Mouse (Mus musculus): ENCODE measurements around the gene Arhgef10l. TPM values are rescaled to one million over a fixed set of nuclear protein-coding genes. Genes with fewer than 3 reads are reported as not detected.

Gene Arhgef10l
- total and polyA plus RNA-seq, 3 experiments = 10.2 to 26.0 TPM; not detected in 1

- no peaks in the 10 kb centered on the region for H3K27me3 ChIP-seq (ENCODE audit: control insufficient read depth in 1 of 2, insufficient read depth in 2 of 2, low read length in 2 of 2)
- no peak overlapping the region for H3K27ac ChIP-seq (ENCODE audit: control insufficient read depth, low read depth, low read length)
- no peak overlapping the region for H3K4me3 ChIP-seq (ENCODE audit: control insufficient read depth in 1 of 2, insufficient read depth in 1 of 2, low read depth in 2 of 2, low read length in 2 of 2)
- no peak overlapping the region for H3K9ac ChIP-seq (ENCODE audit: control insufficient read depth, low read depth, low read length, poor library complexity, severe bottlenecking)
- no peak for DNase-seq (ENCODE audit: low read depth, low spot score)
- no peaks in the 10 kb centered on the region for H3K9me3 ChIP-seq (replicated peaks; ENCODE audit: insufficient read depth, low read length)
- no peaks in the 10 kb centered on the region for H3K79me2 ChIP-seq (ENCODE audit: control insufficient read depth, insufficient read depth, low read length, poor library complexity)
- TF ChIP-seq USF2 (IDR thresholded peaks at IDR 0.05; ENCODE audit: borderline replicate concordance in 1 of 2, insufficient read depth in 1 of 2, low read depth in 1 of 2, low read length in 2 of 2) = no peak
- TF ChIP-seq GATA1 (IDR thresholded peaks at IDR 0.05; ENCODE audit: low read depth, low read length) = no peak
- no peak for TF ChIP-seq NELFE (IDR thresholded peaks at IDR 0.05; ENCODE audit: low read depth, low read length)
- TF ChIP-seq MEF2A (IDR thresholded peaks at IDR 0.05; ENCODE audit: extremely low read depth, insufficient replicate concordance, low read depth, low read length, poor library complexity, severe bottlenecking) = no peak
- no peak for TF ChIP-seq USF1 (IDR thresholded peaks at IDR 0.05; ENCODE audit: low read depth, low read length)
- TF ChIP-seq CHD1 (IDR thresholded peaks at IDR 0.05; ENCODE audit: low read depth, low read length) = no peak
- TF ChIP-seq MAZ (IDR thresholded peaks at IDR 0.05; ENCODE audit: low read depth, low read length) = no peak
- TF ChIP-seq TAL1 (IDR thresholded peaks at IDR 0.05; ENCODE audit: low read length) = no peak
- TF ChIP-seq ETS1 (IDR thresholded peaks at IDR 0.05; ENCODE audit: low read depth, low read length) = no peak
- no peak for TF ChIP-seq EP300 (IDR thresholded peaks at IDR 0.05; ENCODE audit: low read depth in 1 of 2, low read length in 2 of 2)
- TF ChIP-seq NRF1 (IDR thresholded peaks at IDR 0.05; ENCODE audit: insufficient read depth, low read depth, low read length, poor library complexity, severe bottlenecking) = no peak
- no peak for TF ChIP-seq ELF1 (IDR thresholded peaks at IDR 0.05; ENCODE audit: low read depth, low read length)
- no peak for TF ChIP-seq POLR2A (IDR thresholded peaks at IDR 0.05; ENCODE audit: control insufficient read depth in 1 of 2, insufficient read depth in 1 of 2, low read depth in 1 of 2, low read length in 2 of 2, poor library complexity in 1 of 2)
- no peak for TF ChIP-seq MAX (IDR thresholded peaks at IDR 0.05; ENCODE audit: low read length)
- no peak for TF ChIP-seq KAT2A (conservative IDR thresholded peaks at IDR 0.05; ENCODE audit: low read depth, low read length)
- TF ChIP-seq MAFK (IDR thresholded peaks at IDR 0.05; ENCODE audit: borderline replicate concordance, low read depth, low read length) = no peak
- H3K4me1 ChIP-seq (ENCODE audit: control insufficient read depth in 1 of 2, insufficient read depth in 2 of 2, low read length in 2 of 2) = no peaks in the 10 kb centered on the region
- H3K36me3 ChIP-seq (ENCODE audit: control insufficient read depth in 1 of 2, insufficient read depth in 2 of 2, low read length in 2 of 2) = no peaks in the 10 kb centered on the region
These were observed 64.7 kb downstream of the Arhgef10l start for GRCm38 (mm10) chr4:140601153-140601552.

GRCm38 (mm10) chr4:140598846-140599245 is 67.0 kb downstream of the Arhgef10l start:
- no peaks in the 10 kb centered on the region for H3K27me3 ChIP-seq (ENCODE audit: control insufficient read depth in 1 of 2, insufficient read depth in 2 of 2, low read length in 2 of 2)
- DNase-seq (ENCODE audit: low read depth, low spot score) = peak; percentile 23
- TF ChIP-seq UBTF (IDR thresholded peaks at IDR 0.05; ENCODE audit: borderline replicate concordance, insufficient read depth, low read depth, low read length) (no peak), ZC3H11A (IDR thresholded peaks at IDR 0.05; ENCODE audit: low read depth, low read length) (no peak), POLR2AphosphoS5 (IDR thresholded peaks at IDR 0.05; ENCODE audit: borderline replicate concordance, low read depth, low read length) (no peak), MAX (IDR thresholded peaks at IDR 0.05; ENCODE audit: low read length) (no peak), ZNF384 (IDR thresholded peaks at IDR 0.05; ENCODE audit: low read depth, low read length) (no peak), E2F4 (IDR thresholded peaks at IDR 0.05; ENCODE audit: borderline replicate concordance, low read depth, low read length) (no peak), CHD2 (IDR thresholded peaks at IDR 0.05; ENCODE audit: low read length) (no peak), GABPA (IDR thresholded peaks at IDR 0.05; ENCODE audit: low read depth, low read length) (no peak), POLR2AphosphoS2 (IDR thresholded peaks at IDR 0.05; ENCODE audit: low read length) (no peak), SIN3A (IDR thresholded peaks at IDR 0.05; ENCODE audit: low read length) (no peak), USF1 (IDR thresholded peaks at IDR 0.05; ENCODE audit: low read depth, low read length) (no peak), USF2 (IDR thresholded peaks at IDR 0.05; ENCODE audit: borderline replicate concordance in 1 of 2, insufficient read depth in 1 of 2, low read depth in 1 of 2, low read length in 2 of 2) (no peak), MAZ (IDR thresholded peaks at IDR 0.05; ENCODE audit: low read depth, low read length) (no peak)
- no peak overlapping the region for H3K4me3 ChIP-seq (ENCODE audit: control insufficient read depth in 1 of 2, insufficient read depth in 1 of 2, low read depth in 2 of 2, low read length in 2 of 2)
- no peaks in the 10 kb centered on the region for H3K9me3 ChIP-seq (replicated peaks; ENCODE audit: insufficient read depth, low read length)
- H3K9ac ChIP-seq (ENCODE audit: control insufficient read depth, low read depth, low read length, poor library complexity, severe bottlenecking) = no peak overlapping the region
- no peaks in the 10 kb centered on the region for H3K4me1 ChIP-seq (ENCODE audit: control insufficient read depth in 1 of 2, insufficient read depth in 2 of 2, low read length in 2 of 2)
- H3K79me2 ChIP-seq (ENCODE audit: control insufficient read depth, insufficient read depth, low read length, poor library complexity) = no peaks in the 10 kb centered on the region
- H3K27ac ChIP-seq (ENCODE audit: control insufficient read depth, low read depth, low read length) = no peak overlapping the region
- no peaks in the 10 kb centered on the region for H3K36me3 ChIP-seq (ENCODE audit: control insufficient read depth in 1 of 2, insufficient read depth in 2 of 2, low read length in 2 of 2)
